Mouse (Mus musculus) CH12.LX (cell line): ENCODE data around the gene Mpzl1.

Experiments
- CHD2 ChIP-seq: IDR thresholded peaks from 2 replicates; pipeline ENCODE4 v1.6.1; 2011; ENCODE audit warnings: low read length, improper control_type of control experiment
- CTCF ChIP-seq, 2 experiments: IDR thresholded peaks in 1 of 2; conservative IDR thresholded peaks in 1 of 2; 2 replicates each; pipeline ENCODE4 v1.5.1; 2011 to 2012; ENCODE audit warnings: low read depth in 2 of 2, low read length in 2 of 2, improper control_type of control experiment in 1 of 2, inconsistent platforms in 1 of 2, mild to moderate bottlenecking in 1 of 2, moderate library complexity in 1 of 2
- EP300 ChIP-seq: IDR thresholded peaks from 2 replicates; pipeline ENCODE4 v1.6.1; 2011; ENCODE audit warnings: low read length, improper control_type of control experiment
- POLR2A ChIP-seq: IDR thresholded peaks from 2 replicates; pipeline ENCODE4 v1.6.1; 2011; ENCODE audit warnings: low read depth, mild to moderate bottlenecking, improper control_type of control experiment, low read length
- TBP ChIP-seq: conservative IDR thresholded peaks from 2 replicates; pipeline ENCODE4 v1.6.1; 2011; ENCODE audit warnings: low read depth, low read length, improper control_type of control experiment
- USF1 ChIP-seq: IDR thresholded peaks from 2 replicates; pipeline ENCODE4 v1.6.1; 2014; ENCODE audit warnings: low read depth, mild to moderate bottlenecking, inconsistent platforms, low read length, improper control_type of control experiment
- ZC3H11A ChIP-seq: IDR thresholded peaks from 2 replicates; pipeline ENCODE4 v1.6.1; 2012; ENCODE audit warnings: low read depth, mild to moderate bottlenecking, inconsistent platforms, low read length, improper control_type of control experiment
- ZKSCAN1 ChIP-seq: IDR thresholded peaks from 2 replicates; pipeline ENCODE4 v1.6.1; 2012; ENCODE audit warnings: low read depth, inconsistent platforms, low read length, improper control_type of control experiment, borderline replicate concordance

DNA sequence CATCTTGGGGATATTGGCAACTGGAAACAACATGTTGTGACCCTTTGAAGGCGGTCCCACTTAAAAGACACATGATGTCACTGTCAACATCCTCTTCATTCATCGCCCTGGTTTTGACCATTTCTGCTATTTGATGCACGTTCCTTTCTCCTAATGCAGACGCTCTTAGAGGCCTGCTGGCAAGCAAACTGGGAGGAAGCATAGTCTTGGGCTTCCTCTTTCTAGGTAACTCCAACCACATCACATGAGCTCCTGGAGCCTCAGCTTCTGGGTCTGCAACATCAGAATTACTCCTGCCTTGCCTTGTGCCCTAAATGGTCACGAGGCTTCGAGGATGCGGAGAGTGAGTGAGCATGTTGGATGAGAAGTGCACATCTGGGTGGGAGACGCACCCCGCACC lies 40.8 kb upstream of the Mpzl1 start:
- TF ChIP-seq USF1, result no peak
- no peak for TF ChIP-seq ZKSCAN1
- no peak for TF ChIP-seq CTCF (conservative IDR thresholded peaks at IDR 0.05 in 1 of 2, IDR thresholded peaks at IDR 0.05 in 1 of 2; ENCODE audit: low read depth in 2 of 2, low read length in 2 of 2)
- TF ChIP-seq ZC3H11A, result no peak
- no peak for TF ChIP-seq CHD2
- no peak for TF ChIP-seq EP300
- no peak for TF ChIP-seq POLR2A
- TF ChIP-seq TBP, result no peak
